Mouse (Mus musculus) kidney, adult 2 months (tissue): ENCODE measurements around the gene Kctd21.

ENCODE experiments used
- CTCF ChIP-seq: fragments of 200-500 bp; conservative IDR thresholded peaks from 2 replicates; pipeline ENCODE4 v1.5.1; 2011; ENCODE audit warnings: low read depth, mild to moderate bottlenecking, control low read depth, low read length, moderate library complexity, mixed read lengths; ENCODE audit not compliant: insufficient read depth, insufficient read length
- POLR2A ChIP-seq: fragments of 200-500 bp; IDR thresholded peaks from one replicate; pipeline ENCODE4 v1.6.1; 2011; ENCODE audit warnings: low read depth, low read length, control low read depth

GRCm38 (mm10) chr7:97336678-97337077 lies 4.6 kb downstream of the Kctd21 start:
- TF ChIP-seq POLR2A, result no peak
- no peak for TF ChIP-seq CTCF
